Mouse (Mus musculus): ENCODE measurements around the gene Wdr62.

DNA sequence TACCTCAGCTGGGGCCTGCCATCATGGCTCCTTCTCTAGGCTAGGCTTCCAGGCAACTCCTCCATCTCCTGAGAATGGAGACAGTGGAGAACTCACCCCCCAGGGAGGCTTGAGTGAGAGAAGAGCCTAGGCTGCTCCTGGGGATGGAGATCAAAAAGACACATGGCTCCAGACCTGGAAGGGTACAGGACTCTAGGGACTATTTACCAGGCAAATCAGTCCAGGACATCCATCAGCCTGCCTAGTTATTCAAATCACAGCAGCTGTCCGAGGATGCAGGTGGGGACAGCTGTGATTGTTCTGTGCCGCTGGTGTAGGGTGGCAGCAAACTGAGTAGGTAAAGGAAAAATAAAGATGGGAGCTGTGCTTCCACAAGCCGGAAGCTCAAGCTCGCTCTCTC, 44.6 kb downstream of the Wdr62 start, which contains the start of gene Ovol3:
- TF ChIP-seq CTCF (IDR thresholded peaks at IDR 0.05; ENCODE audit: low read depth), result no peak
- TF ChIP-seq EP300 (IDR thresholded peaks at IDR 0.05; ENCODE audit: low read depth), result no peak
